Mouse (Mus musculus) hindbrain, embryonic 16.5 days (tissue): Measurements from ENCODE around the gene Klhl11. TPM values are rescaled to one million over a fixed set of nuclear protein-coding genes. Genes with fewer than 3 reads are reported as not detected.

Experiments used
- ATAC-seq: fragments of 200-750 bp; cut with Nextera tagmentation; 2 replicates; pipeline ENCODE4 v1.8.0; 2017; ENCODE audit warnings: moderate TSS enrichment, moderate library complexity
- H3K27ac ChIP-seq: fragments of 300-500 bp; sonication (generic); 2 replicates; pipeline ENCODE4 v1.5.1; 2014; ENCODE audit warnings: low read depth, mild to moderate bottlenecking, control low read depth, low read length, moderate library complexity
- H3K27me3 ChIP-seq: fragments of 300-500 bp; sonication (generic); replicated peaks from 2 replicates; pipeline ENCODE4 v1.6.1; 2014; ENCODE audit warnings: low read length; ENCODE audit not compliant: control insufficient read depth, insufficient read depth
- H3K36me3 ChIP-seq: fragments of 300-500 bp; sonication (generic); 2 replicates; pipeline ENCODE4 v1.6.1; 2014; ENCODE audit warnings: mild to moderate bottlenecking, low read length, moderate library complexity, mixed read lengths; ENCODE audit not compliant: control insufficient read depth, insufficient read depth
- H3K4me1 ChIP-seq: fragments of 300-500 bp; sonication (generic); 2 replicates; pipeline ENCODE4 v1.6.1; 2014; ENCODE audit warnings: low read depth, low read length; ENCODE audit not compliant: control insufficient read depth, insufficient read depth
- H3K4me2 ChIP-seq: fragments of 300-500 bp; sonication (generic); 2 replicates; pipeline ENCODE4 v1.6.1; 2014; ENCODE audit warnings: mild to moderate bottlenecking, low read length, control low read depth, moderate library complexity
- H3K4me3 ChIP-seq: fragments of 300-500 bp; sonication (generic); 2 replicates; pipeline ENCODE4 v1.5.1; 2014; ENCODE audit warnings: mild to moderate bottlenecking, low read length, control low read depth, moderate library complexity
- H3K9ac ChIP-seq: fragments of 300-500 bp; sonication (generic); 2 replicates; pipeline ENCODE4 v1.6.1; 2014; ENCODE audit warnings: low read depth, mild to moderate bottlenecking, control low read depth, low read length, moderate library complexity
- H3K9me3 ChIP-seq: fragments of 300-500 bp; sonication (generic); 2 replicates; pipeline ENCODE4 v1.6.1; 2014; ENCODE audit warnings: mild to moderate bottlenecking, low read length, moderate library complexity; ENCODE audit not compliant: control insufficient read depth
- WGBS: fragments of 180-500 bp; shearing (Covaris S2); extraction: QIAGEN DNeasy Blood & Tissue Kit; methylation state at CpG from one replicate; pipeline ENCODE4 v1.1.7; 2014; 5-methylcytosine and 5-hydroxymethylcytosine counted together
- polyA plus RNA-seq: library from polyadenylated mRNA; unstranded; fragments of >200 nt; fragmentation: Nextera tagmentation; extraction: Ambion mirVana; gene quantifications from 2 replicates; pipeline ENCODE4 v1.2.1, GENCODE M21; 2015

Gene Klhl11
- polyA plus RNA-seq, 1 experiment from 2014 or later: 9.1 TPM

- H3K27ac ChIP-seq: no peak overlapping the region
- 97% methylated on average over 2 of the region's 2 CpGs for WGBS
- no peak overlapping the region for H3K9ac ChIP-seq
- ATAC-seq: no peak
- H3K4me2 ChIP-seq: no peak overlapping the region
- H3K36me3 ChIP-seq: peaks cover 39% of the 10 kb centered on the region
- H3K4me3 ChIP-seq: no peak overlapping the region
- no peaks in the 10 kb centered on the region for H3K4me1 ChIP-seq
- H3K9me3 ChIP-seq: no peaks in the 10 kb centered on the region
- H3K27me3 ChIP-seq: no peaks in the 10 kb centered on the region
These were observed 38.0 kb upstream of the Klhl11 start for GRCm38 (mm10) chr11:100510556-100510955.

- H3K36me3 ChIP-seq: peaks cover 32% of the 10 kb centered on the region
- 93% methylated on average over 8 of the region's 8 CpGs for WGBS
These were observed 33.5 kb upstream of the Klhl11 start for GRCm38 (mm10) chr11:100505997-100506396.

GRCm38 (mm10) chr11:100504990-100505660 is 32.6 kb upstream of the Klhl11 start:
- Histone ChIP-seq H3K27me3 (no peaks in the 10 kb centered on the region), H3K4me2 (no peak overlapping the region), H3K9ac (no peak overlapping the region), H3K4me1 (no peaks in the 10 kb centered on the region), H3K36me3 (peaks cover 33% of the 10 kb centered on the region), H3K27ac (no peak overlapping the region), H3K4me3 (no peak overlapping the region), H3K9me3 (no peaks in the 10 kb centered on the region)
- WGBS: 93% methylated on average over 12 of the region's 12 CpGs
- no peak for ATAC-seq

More at GRCm38 (mm10) chr11:100505997-100506396, 33.5 kb upstream of the Klhl11 start:
- H3K27me3 ChIP-seq: no peaks in the 10 kb centered on the region
- H3K4me2 ChIP-seq: no peak overlapping the region
- no peak overlapping the region for H3K9ac ChIP-seq
- no peak for ATAC-seq
- H3K4me3 ChIP-seq: no peak overlapping the region
- H3K27ac ChIP-seq: no peak overlapping the region
- no peaks in the 10 kb centered on the region for H3K9me3 ChIP-seq
- no peaks in the 10 kb centered on the region for H3K4me1 ChIP-seq

DNA sequence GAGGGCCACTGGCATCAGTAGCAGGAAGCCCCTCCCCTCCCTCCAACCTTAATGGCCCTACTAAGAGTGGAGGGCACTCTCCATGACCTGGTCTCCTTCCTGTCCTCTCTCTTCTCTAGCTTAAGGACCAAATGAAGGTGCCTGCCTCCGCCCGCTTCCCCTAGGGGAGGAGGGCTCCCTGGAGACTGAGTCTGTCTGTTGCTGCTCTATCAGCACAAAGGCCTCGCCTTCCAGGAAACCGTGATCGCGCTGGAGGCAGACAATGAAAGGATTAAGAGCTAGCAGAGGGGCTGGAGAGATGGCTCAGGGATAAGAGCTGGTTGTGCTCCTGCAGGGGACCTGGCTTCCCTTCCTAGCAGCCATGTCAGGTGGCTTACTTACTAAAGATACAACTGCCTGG is 28.8 kb upstream of the Klhl11 start:
- Histone ChIP-seq H3K27ac (no peak overlapping the region), H3K27me3 (no peaks in the 10 kb centered on the region), H3K36me3 (peaks cover 47% of the 10 kb centered on the region), H3K9ac (no peak overlapping the region), H3K4me2 (no peak overlapping the region), H3K9me3 (no peaks in the 10 kb centered on the region), H3K4me3 (no peak overlapping the region), H3K4me1 (no peaks in the 10 kb centered on the region)
- ATAC-seq: no peak
- WGBS: 46% methylated on average over 6 of the region's 6 CpGs

DNA sequence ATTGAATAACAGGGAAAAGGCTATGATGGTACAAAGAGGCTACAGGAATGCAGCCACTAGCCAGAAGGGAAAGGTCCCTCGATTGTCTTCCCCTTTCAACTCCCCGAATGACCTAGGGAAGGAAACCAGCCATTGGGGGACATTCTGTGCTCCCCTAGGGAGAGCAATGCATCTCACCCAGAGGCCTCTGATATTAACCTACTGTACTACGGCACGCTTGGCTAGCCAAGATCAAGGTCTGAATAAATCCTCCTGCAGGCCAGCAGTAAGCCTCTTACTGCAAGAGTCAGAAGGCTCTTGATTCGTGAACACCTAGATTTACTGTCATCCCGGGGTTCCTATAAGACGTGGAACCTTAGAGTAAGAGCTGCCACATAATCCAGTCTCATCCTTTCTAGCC is 28.1 kb upstream of the Klhl11 start:
- H3K27me3 ChIP-seq: no peaks in the 10 kb centered on the region
- H3K27ac ChIP-seq: no peak overlapping the region
- peaks cover 52% of the 10 kb centered on the region for H3K36me3 ChIP-seq
- no peaks in the 10 kb centered on the region for H3K9me3 ChIP-seq
- no peak for ATAC-seq
- H3K9ac ChIP-seq: no peak overlapping the region
- H3K4me2 ChIP-seq: no peak overlapping the region
- 90% methylated on average over 7 of the region's 7 CpGs for WGBS
- H3K4me3 ChIP-seq: no peak overlapping the region
- no peaks in the 10 kb centered on the region for H3K4me1 ChIP-seq

- Histone ChIP-seq H3K27ac (no peak overlapping the region), H3K4me3 (no peak overlapping the region), H3K36me3 (peaks cover 55% of the 10 kb centered on the region), H3K27me3 (no peaks in the 10 kb centered on the region), H3K9me3 (no peaks in the 10 kb centered on the region), H3K9ac (no peak overlapping the region), H3K4me2 (no peak overlapping the region), H3K4me1 (no peaks in the 10 kb centered on the region)
- 78% methylated on average over 3 of the region's 3 CpGs for WGBS
- ATAC-seq: no peak
These were observed 27.7 kb upstream of the Klhl11 start for GRCm38 (mm10) chr11:100500241-100500640.

DNA sequence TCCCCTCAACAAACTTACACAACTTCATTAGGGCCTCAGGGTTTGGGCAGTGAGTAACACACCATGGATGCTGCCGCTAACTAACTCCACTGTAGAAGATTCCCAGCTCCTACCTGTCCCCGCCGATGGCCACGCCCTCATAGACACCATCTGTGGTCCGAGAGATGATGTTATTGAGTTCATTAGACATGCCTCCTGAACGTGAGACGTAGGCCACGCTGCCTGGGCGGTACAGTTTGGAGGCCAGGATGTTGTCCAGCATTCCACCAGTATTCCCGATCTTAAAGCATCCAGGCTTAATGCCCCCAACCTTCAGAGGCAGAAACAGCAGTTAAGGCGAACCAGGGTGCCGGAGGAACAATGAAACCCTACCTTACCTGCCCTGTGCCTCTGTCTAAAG is 21.2 kb upstream of the Klhl11 start:
- 94% methylated on average over 12 of the region's 12 CpGs for WGBS
- ATAC-seq: no peak
- Histone ChIP-seq H3K36me3 (peaks cover 69% of the 10 kb centered on the region), H3K4me1 (no peaks in the 10 kb centered on the region), H3K9me3 (no peaks in the 10 kb centered on the region), H3K27me3 (no peaks in the 10 kb centered on the region), H3K4me2 (no peak overlapping the region), H3K4me3 (no peak overlapping the region), H3K9ac (no peak overlapping the region), H3K27ac (no peak overlapping the region)

DNA sequence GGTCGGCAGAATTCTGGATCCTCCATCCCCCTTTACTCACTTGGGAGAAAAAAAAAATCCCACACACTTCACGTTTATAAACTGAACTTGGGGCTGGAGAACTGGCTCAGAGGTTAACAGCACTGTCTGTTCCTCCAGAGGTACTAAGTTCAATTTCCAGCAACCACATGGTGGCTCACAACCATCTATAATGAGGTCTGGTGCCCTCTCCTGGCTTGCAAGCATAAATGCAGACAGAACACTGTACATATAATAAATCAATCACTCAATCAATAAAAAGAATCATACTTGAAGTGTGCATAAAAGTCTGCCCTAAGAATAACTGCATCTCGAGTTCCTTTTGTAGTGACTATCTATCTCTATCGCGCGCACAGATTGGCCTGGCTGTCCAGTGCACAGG is 18.4 kb upstream of the Klhl11 start:
- no peaks in the 10 kb centered on the region for H3K9me3 ChIP-seq
- no peak overlapping the region for H3K27ac ChIP-seq
- peaks cover 51% of the 10 kb centered on the region for H3K36me3 ChIP-seq
- H3K27me3 ChIP-seq: no peaks in the 10 kb centered on the region
- ATAC-seq: no peak
- H3K4me2 ChIP-seq: no peak overlapping the region
- WGBS: 95% methylated on average over 6 of the region's 6 CpGs
- no peak overlapping the region for H3K4me3 ChIP-seq
- no peaks in the 10 kb centered on the region for H3K4me1 ChIP-seq
- no peak overlapping the region for H3K9ac ChIP-seq

DNA sequence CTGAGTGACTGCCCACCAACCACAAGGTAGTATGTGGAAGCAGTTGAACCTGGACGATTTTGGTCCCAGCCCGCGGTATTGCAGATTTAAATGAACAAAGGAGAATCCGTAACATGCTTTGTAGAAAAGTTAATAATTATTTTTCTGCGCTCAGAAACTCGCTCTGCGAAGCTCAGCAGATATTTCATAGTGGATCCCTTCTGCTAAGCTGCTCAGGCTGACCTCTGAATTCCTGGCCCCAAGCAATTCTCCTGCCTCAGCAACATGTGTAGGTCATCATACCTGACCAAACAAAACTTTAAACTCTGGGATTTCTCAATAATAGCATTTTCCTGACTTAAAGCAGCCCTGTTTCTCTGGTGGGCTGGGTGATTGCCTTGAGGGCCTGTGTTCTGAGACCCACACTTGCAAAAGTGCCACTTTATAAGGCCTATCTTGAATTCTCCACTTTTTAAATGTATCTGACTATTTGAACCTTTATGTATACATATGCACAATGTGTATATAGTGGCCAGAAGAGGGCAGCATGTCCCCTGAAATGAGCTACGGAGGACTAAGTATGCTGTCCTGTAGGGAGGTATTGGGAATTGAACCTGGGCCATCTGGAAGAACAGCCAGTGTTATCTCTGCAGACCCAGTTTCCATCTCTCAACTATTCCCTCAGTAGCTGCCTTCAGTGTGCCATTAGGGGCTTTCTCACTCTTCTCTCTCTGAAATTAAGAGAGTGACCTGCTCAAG is 13.4 kb upstream of the Klhl11 start:
- no peak overlapping the region for H3K4me3 ChIP-seq
- no peak overlapping the region for H3K27ac ChIP-seq
- WGBS: 87% methylated on average over 8 of the region's 8 CpGs
- no peaks in the 10 kb centered on the region for H3K9me3 ChIP-seq
- no peak for ATAC-seq
- H3K27me3 ChIP-seq: no peaks in the 10 kb centered on the region
- no peak overlapping the region for H3K9ac ChIP-seq
- no peaks in the 10 kb centered on the region for H3K4me1 ChIP-seq
- H3K4me2 ChIP-seq: no peak overlapping the region
- peaks cover 33% of the 10 kb centered on the region for H3K36me3 ChIP-seq
